In genomic region chr15:85131275-85132192, GRCm38 (mm10) we compare ENCODE assay signal across 8 mouse cellular contexts. TPM values are rescaled to one million over a fixed set of nuclear protein-coding genes. Genes with fewer than 3 reads are reported as not detected.
DNase-seq lines count a peak whose midpoint lies in the region; ATAC-seq lines count a peak whose summit lies in the region.

Gene Smc1b (minus strand): TSS chr15:85131964.
Gene Ribc2 (plus strand): TSS chr15:85132078.

- peak within 1 kb of the TSS; percentile 28 for H3K4me3 ChIP-seq in forebrain, embryonic 12.5 days (replicated peaks)
- no peak within 1 kb of the TSS; the same call in 1 of the 2 replicates for H3K4me3 ChIP-seq in liver, embryonic 12.5 days
- peak within 1 kb of the TSS; percentile 46 for H3K4me3 ChIP-seq in neural tube, embryonic 15.5 days (replicated peaks)

- peak; percentile 42 for DNase-seq in cerebellum, adult 11 months
- peak; percentile 59 to 71 for DNase-seq in heart, postnatal 10 days
- peak; percentile 46 to 80 for DNase-seq in kidney, postnatal 36 days
- DNase-seq in urinary bladder, postnatal 25 days (ENCODE audit: low spot score) = peak; percentile 69

- peaks cover 11% of the 10 kb centered on the region; the same call in 1 of the 2 replicates for H3K4me1 ChIP-seq in forebrain, embryonic 12.5 days
- H3K4me1 ChIP-seq in liver, embryonic 12.5 days = no peaks in the 10 kb centered on the region
- peaks cover 11% of the 10 kb centered on the region for H3K4me1 ChIP-seq in neural tube, embryonic 15.5 days

- H3K4me2 ChIP-seq in forebrain, embryonic 12.5 days = peak within 1 kb of the TSS; percentile 55
- peak within 1 kb of the TSS; percentile 41 for H3K4me2 ChIP-seq in liver, embryonic 12.5 days
- peak within 1 kb of the TSS; percentile 86 for H3K4me2 ChIP-seq in neural tube, embryonic 15.5 days

- intact Hi-C loops in heart, postnatal 10 days (cut with DNase I) = no loop called here

- H3K9me3 ChIP-seq in forebrain, embryonic 12.5 days = no peaks in the 10 kb centered on the region
- H3K9me3 ChIP-seq in liver, embryonic 12.5 days (replicated peaks) = no peaks in the 10 kb centered on the region
- no peaks in the 10 kb centered on the region for H3K9me3 ChIP-seq in neural tube, embryonic 15.5 days (replicated peaks)

- ATAC-seq in cerebellum, adult (ENCODE audit: insufficient number of reproducible peaks, low FRiP score, low TSS enrichment) = no peak; the same call in 1 of the 2 replicates
- ATAC-seq in forebrain, embryonic 12.5 days (ENCODE audit: low FRiP score) = peak; percentile 46
- no peak for ATAC-seq in liver, embryonic 12.5 days
- peak; percentile 76 for ATAC-seq in neural tube, embryonic 15.5 days (ENCODE audit: low FRiP score)

- 32% methylated on average over 54 of the region's 58 CpGs for WGBS in forebrain, embryonic 12.5 days
- 29% methylated on average over 56 of the region's 58 CpGs for WGBS in liver, embryonic 12.5 days (ENCODE audit: insufficient replicate concordance)
- 31% methylated on average over 55 of the region's 58 CpGs for WGBS in neural tube, embryonic 15.5 days

- peak within 1 kb of the TSS; percentile 38 for H3K9ac ChIP-seq in forebrain, embryonic 12.5 days
- no peak within 1 kb of the TSS for H3K9ac ChIP-seq in liver, embryonic 12.5 days
- H3K9ac ChIP-seq in neural tube, embryonic 15.5 days (replicated peaks) = peak within 1 kb of the TSS; percentile 49

- no peak within 1 kb of the TSS for H3K27ac ChIP-seq in forebrain, embryonic 12.5 days
- no peak within 1 kb of the TSS for H3K27ac ChIP-seq in liver, embryonic 12.5 days
- no peak within 1 kb of the TSS for H3K27ac ChIP-seq in neural tube, embryonic 15.5 days (replicated peaks)

- peaks cover 15% of the 10 kb centered on the region for H3K27me3 ChIP-seq in forebrain, embryonic 12.5 days
- H3K27me3 ChIP-seq in liver, embryonic 12.5 days (replicated peaks) = peaks cover 29% of the 10 kb centered on the region
- no peaks in the 10 kb centered on the region; the same call in 1 of the 2 replicates for H3K27me3 ChIP-seq in neural tube, embryonic 15.5 days (replicated peaks)

- no peaks in the 10 kb centered on the region for H3K36me3 ChIP-seq in forebrain, embryonic 12.5 days (replicated peaks)
- no peaks in the 10 kb centered on the region for H3K36me3 ChIP-seq in liver, embryonic 12.5 days
- H3K36me3 ChIP-seq in neural tube, embryonic 15.5 days = no peaks in the 10 kb centered on the region

RNA-seq across cellular contexts. Expression of gene Smc1b, which starts in this region (rescaled TPM):
- polyA plus RNA-seq in forebrain, embryonic 12.5 days (2016; fragmentation: Nextera tagmentation; extraction: Ambion mirVana) = 0.17 and 0.24 TPM in 2 replicates
- total RNA-seq in heart, postnatal 10 days (2021) = under 1 TPM in 1 of 2 experiments, not detected in 1; 0.07 TPM
- 0.18 and 0.31 TPM in 2 replicates for polyA plus RNA-seq in liver, embryonic 12.5 days (2016; fragmentation: Nextera tagmentation; extraction: Ambion mirVana)
- 0.19 and 0.23 TPM in 2 replicates for polyA plus RNA-seq in neural tube, embryonic 15.5 days (2015; fragmentation: Nextera tagmentation; extraction: Ambion mirVana)

RNA-seq across cellular contexts. Expression of gene Ribc2, which starts in this region (rescaled TPM):
- polyA plus RNA-seq in forebrain, embryonic 12.5 days (2016; fragmentation: Nextera tagmentation; extraction: Ambion mirVana) = 0.46 and 0.96 TPM in 2 replicates
- total RNA-seq in heart, postnatal 10 days (2021) = not detected
- polyA plus RNA-seq in liver, embryonic 12.5 days (2016; fragmentation: Nextera tagmentation; extraction: Ambion mirVana) = not detected in 2 replicates
- 0.68 and 0.84 TPM in 2 replicates for polyA plus RNA-seq in neural tube, embryonic 15.5 days (2015; fragmentation: Nextera tagmentation; extraction: Ambion mirVana)

Comparison
In these comparisons a context has a peak if more than half of its experiments do, and no peak if none do; other contexts are left out.
1. Peak in ATAC-seq, H3K4me3 ChIP-seq, H3K9ac ChIP-seq and H3K4me2 ChIP-seq in forebrain, embryonic 12.5 days; RNA of the genes that start here not detected or under 1 TPM.
2. Peak in DNase-seq in heart, postnatal 10 days; RNA of the genes that start here not detected or under 1 TPM.
3. Peak in ATAC-seq, H3K4me3 ChIP-seq, H3K9ac ChIP-seq and H3K4me2 ChIP-seq in neural tube, embryonic 15.5 days; RNA of the genes that start here not detected or under 1 TPM.